8 mouse cellular contexts compared by ENCODE assay signal in the genomic region with DNA sequence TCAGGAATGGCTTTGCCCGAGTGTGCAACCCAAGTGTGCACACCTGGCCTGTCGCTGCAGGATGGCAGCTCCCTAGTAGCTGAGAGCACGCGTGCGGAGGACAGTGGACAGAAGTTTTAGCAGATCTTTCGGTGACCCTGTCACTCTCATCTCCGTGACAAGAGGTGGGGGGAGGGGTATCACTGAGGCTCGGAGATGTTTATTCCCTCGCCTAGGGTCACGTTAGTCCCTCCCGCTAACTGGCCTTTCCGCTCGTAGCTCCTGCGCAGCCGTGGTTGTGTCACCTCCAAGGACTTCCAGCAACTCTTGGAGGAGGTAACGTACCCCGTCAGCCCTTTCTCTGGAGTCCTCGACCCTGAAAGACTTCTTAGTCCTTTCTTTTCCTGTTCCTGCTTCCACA. TPM values are rescaled to one million over a fixed set of nuclear protein-coding genes. Genes with fewer than 3 reads are reported as not detected.
DNase-seq lines count a peak whose midpoint lies in the region; ATAC-seq and TF ChIP-seq lines count a peak whose summit lies in the region.

No protein-coding gene starts in this region.

- peak overlapping the region; percentile 81 for H3K9ac ChIP-seq in embryonic facial prominence, embryonic 13.5 days
- peak overlapping the region; percentile 61 for H3K9ac ChIP-seq in intestine, postnatal 0 days (ENCODE audit: low read depth, low read length)

- peak overlapping the region; percentile 23; the same call in 1 of the 2 replicates for H3K27ac ChIP-seq in thymus, adult 2 months (ENCODE audit: control insufficient read depth, insufficient read depth, low read length)
- peak overlapping the region; percentile 91; the same call in 1 of the 2 replicates for H3K27ac ChIP-seq in embryonic facial prominence, embryonic 13.5 days
- peak overlapping the region; percentile 83 for H3K27ac ChIP-seq in intestine, postnatal 0 days (ENCODE audit: low read depth, low read length)

- peak overlapping the region; percentile 92 for H3K4me2 ChIP-seq in embryonic facial prominence, embryonic 13.5 days
- H3K4me2 ChIP-seq in intestine, postnatal 0 days (replicated peaks; ENCODE audit: low read depth), result peak overlapping the region; percentile 91

- H3K9me3 ChIP-seq in embryonic facial prominence, embryonic 13.5 days, result no peaks in the 10 kb centered on the region
- no peaks in the 10 kb centered on the region for H3K9me3 ChIP-seq in intestine, postnatal 0 days (ENCODE audit: control insufficient read depth)

- DNase-seq in thymus, adult 2 months, result no peak
- DNase-seq in thymus, postnatal 10 days (ENCODE audit: low spot score in 2 of 2), result no peak
- peak; percentile 17 for DNase-seq in lung, postnatal 25 days (ENCODE audit: low spot score)
- DNase-seq in urinary bladder, postnatal 4 days (ENCODE audit: low spot score in 2 of 2), result no peak
- DNase-seq in T-cell, adult 2 months (ENCODE audit: low spot score), result no peak

- H3K36me3 ChIP-seq in thymus, adult 2 months (ENCODE audit: control insufficient read depth, insufficient read depth, low read length), result no peaks in the 10 kb centered on the region
- peaks cover 3% of the 10 kb centered on the region for H3K36me3 ChIP-seq in embryonic facial prominence, embryonic 13.5 days
- peaks cover 15% of the 10 kb centered on the region; the same call in 1 of the 2 replicates for H3K36me3 ChIP-seq in intestine, postnatal 0 days (ENCODE audit: control insufficient read depth, insufficient read depth)

- H3K4me1 ChIP-seq in thymus, adult 2 months (replicated peaks; ENCODE audit: control insufficient read depth, insufficient read depth, low read length), result peaks cover 28% of the 10 kb centered on the region
- peaks cover 24% of the 10 kb centered on the region for H3K4me1 ChIP-seq in embryonic facial prominence, embryonic 13.5 days
- H3K4me1 ChIP-seq in intestine, postnatal 0 days (replicated peaks; ENCODE audit: control insufficient read depth, insufficient read depth, low read length), result peaks cover 6% of the 10 kb centered on the region; the same call in 1 of the 2 replicates

- TF ChIP-seq POLR2A in thymus, adult 2 months (IDR thresholded peaks at IDR 0.05; ENCODE audit: control insufficient read depth, extremely low read depth, insufficient read depth, low read length, poor library complexity), result no peak

- TF ChIP-seq CTCF in thymus, adult 2 months (IDR thresholded peaks at IDR 0.05; ENCODE audit: borderline replicate concordance, control insufficient read depth, extremely low read depth, insufficient read depth, low read length, poor library complexity), result no peak
- no peak for TF ChIP-seq CTCF in intestine, postnatal 0 days (IDR thresholded peaks at IDR 0.05; ENCODE audit: low read depth)

- H3K4me3 ChIP-seq in thymus, adult 2 months (ENCODE audit: control insufficient read depth, insufficient read depth, low read length), result peak overlapping the region; percentile 81
- peak overlapping the region; percentile 91 for H3K4me3 ChIP-seq in embryonic facial prominence, embryonic 13.5 days
- peak overlapping the region; percentile 79 for H3K4me3 ChIP-seq in intestine, postnatal 0 days (ENCODE audit: low read depth, low read length)

- WGBS in thymus, adult 2 months, result under 1% methylated on average over 18 of the region's 18 CpGs
- WGBS in embryonic facial prominence, embryonic 13.5 days, result under 1% methylated on average over 18 of the region's 18 CpGs
- WGBS in intestine, postnatal 0 days, result 3% methylated on average over 18 of the region's 18 CpGs

- no peak for ATAC-seq in embryonic facial prominence, embryonic 13.5 days (ENCODE audit: insufficient number of reproducible peaks, insufficient read depth, low FRiP score, low TSS enrichment, low read depth)
- ATAC-seq in intestine, postnatal 0 days, result peak; percentile 1; the same call in 1 of the 2 replicates
- ATAC-seq in frontal cortex, adult (ENCODE audit: low TSS enrichment), result no peak

- H3K27me3 ChIP-seq in thymus, adult 2 months (ENCODE audit: control insufficient read depth, insufficient read depth, low read length), result no peaks in the 10 kb centered on the region
- no peaks in the 10 kb centered on the region for H3K27me3 ChIP-seq in embryonic facial prominence, embryonic 13.5 days
- no peaks in the 10 kb centered on the region for H3K27me3 ChIP-seq in intestine, postnatal 0 days (replicated peaks; ENCODE audit: control insufficient read depth, insufficient read depth, low read length)

RNA-seq across cellular contexts. Expression of gene Ogfod2, which starts 0.4 kb away (rescaled TPM):
- polyA plus RNA-seq in thymus, adult 2 months (2012; rRNA removed), result 87.7 and 88.9 TPM in 2 replicates
- polyA plus RNA-seq in embryonic facial prominence, embryonic 13.5 days (2015; fragmentation: Nextera tagmentation; extraction: Ambion mirVana), result 18.8 and 20.7 TPM in 2 replicates
- 21.3 and 25.0 TPM in 2 replicates for polyA plus RNA-seq in intestine, postnatal 0 days (2015; fragmentation: Nextera tagmentation; extraction: Ambion mirVana)

RNA-seq across cellular contexts. Expression of gene Arl6ip4, which starts 3.4 kb away (rescaled TPM):
- 50.8 and 53.5 TPM in 2 replicates for polyA plus RNA-seq in thymus, adult 2 months (2012; rRNA removed)
- polyA plus RNA-seq in embryonic facial prominence, embryonic 13.5 days (2015; fragmentation: Nextera tagmentation; extraction: Ambion mirVana), result 113 and 122 TPM in 2 replicates
- 75.5 and 76.9 TPM in 2 replicates for polyA plus RNA-seq in intestine, postnatal 0 days (2015; fragmentation: Nextera tagmentation; extraction: Ambion mirVana)

RNA-seq across cellular contexts. Expression of gene Abcb9, which starts 16.9 kb away (rescaled TPM):
- polyA plus RNA-seq in thymus, adult 2 months (2012; rRNA removed), result 48.2 and 54.0 TPM in 2 replicates
- polyA plus RNA-seq in embryonic facial prominence, embryonic 13.5 days (2015; fragmentation: Nextera tagmentation; extraction: Ambion mirVana), result 1.5 and 2.4 TPM in 2 replicates
- 4.0 and 4.6 TPM in 2 replicates for polyA plus RNA-seq in intestine, postnatal 0 days (2015; fragmentation: Nextera tagmentation; extraction: Ambion mirVana)

Comparison
In these comparisons a context has a peak if more than half of its experiments do, and no peak if none do; other contexts are left out.
1. H3K27ac ChIP-seq: peak in every context shown above with its lines; median percentile 91 in embryonic facial prominence, embryonic 13.5 days; 83 in intestine, postnatal 0 days; 23 in thymus, adult 2 months.